ENCODE assay signal across 34 mouse cellular contexts in genomic region chr11:55106636-55107035, GRCm38 (mm10). TPM values are rescaled to one million over a fixed set of nuclear protein-coding genes. Genes with fewer than 3 reads are reported as not detected.
DNase-seq lines count a peak whose midpoint lies in the region; ATAC-seq and TF ChIP-seq lines count a peak whose summit lies in the region.
"Had no signal": no experiment of that assay in that cellular context is flagged by ENCODE, and none has a peak within 500 bp of the region (broad histone marks: within the 10 kb centered on the region; RNA-seq: fewer than 3 reads in every experiment).

No protein-coding gene starts in this region.

- peaks cover 15% of the 10 kb centered on the region for H3K4me1 ChIP-seq in liver, postnatal 0 days (ENCODE audit: insufficient read depth)
- H3K4me1 ChIP-seq in liver, embryonic 11.5 days (replicated peaks; ENCODE audit: control insufficient read depth, insufficient read depth, low read length) = no peaks in the 10 kb centered on the region
- peaks cover 6% of the 10 kb centered on the region; the same call in 1 of the 2 replicates for H3K4me1 ChIP-seq in bone marrow, adult 2 months (ENCODE audit: control insufficient read depth, insufficient read depth, low read length)
- H3K4me1 ChIP-seq: embryonic facial prominence, embryonic 10.5 days; hindbrain, embryonic 15.5 days had no signal

- H3K4me2 ChIP-seq in liver, postnatal 0 days (ENCODE audit: low read depth, low read length) = no peak overlapping the region
- H3K4me2 ChIP-seq in liver, embryonic 11.5 days = no peak overlapping the region
- H3K4me2 ChIP-seq: embryonic facial prominence, embryonic 15.5 days; forebrain, embryonic 12.5 days; heart, embryonic 11.5 days; hindbrain, embryonic 15.5 days; kidney, embryonic 15.5 days; limb, embryonic 13.5 days; midbrain, embryonic 11.5 days; neural tube, embryonic 13.5 days had no signal

- TF ChIP-seq EP300 in liver, postnatal 0 days (IDR thresholded peaks at IDR 0.05; ENCODE audit: low read depth) = no peak

- WGBS in liver, postnatal 0 days (ENCODE audit: insufficient replicate concordance) = 57% methylated on average over 1 of the region's 1 CpGs
- 73% methylated on average over 1 of the region's 1 CpGs for WGBS in liver, embryonic 11.5 days
- 14% methylated on average over 1 of the region's 1 CpGs for WGBS in bone marrow, adult 2 months

- H3K27ac ChIP-seq in liver, postnatal 0 days (ENCODE audit: low read depth) = peak overlapping the region; percentile 24; the same call in 1 of the 2 replicates
- no peak overlapping the region for H3K27ac ChIP-seq in liver, embryonic 11.5 days (ENCODE audit: low read depth, low read length)
- peak overlapping the region; percentile 44 for H3K27ac ChIP-seq in bone marrow, adult 2 months (ENCODE audit: control insufficient read depth, insufficient read depth, low read depth, low read length, poor library complexity)
- H3K27ac ChIP-seq: embryonic facial prominence, embryonic 10.5 days; embryonic facial prominence, embryonic 15.5 days; forebrain, embryonic 12.5 days; hindbrain, embryonic 10.5 days; hindbrain, embryonic 15.5 days; kidney, embryonic 15.5 days; layer of hippocampus, adult 2 months; left cerebral cortex, adult 2 months; limb, embryonic 13.5 days; neural tube, embryonic 13.5 days had no signal

- H3K27me3 ChIP-seq in liver, postnatal 0 days (ENCODE audit: insufficient read depth, low read length) = no peaks in the 10 kb centered on the region
- no peaks in the 10 kb centered on the region for H3K27me3 ChIP-seq in liver, embryonic 11.5 days (replicated peaks; ENCODE audit: control insufficient read depth, insufficient read depth, low read length)
- H3K27me3 ChIP-seq: embryonic facial prominence, embryonic 15.5 days; forebrain, embryonic 12.5 days; hindbrain, embryonic 15.5 days; kidney, embryonic 15.5 days; limb, embryonic 13.5 days; neural tube, embryonic 13.5 days had no signal

- H3K9ac ChIP-seq in liver, postnatal 0 days (replicated peaks) = no peak overlapping the region
- H3K9ac ChIP-seq in liver, embryonic 11.5 days (ENCODE audit: low read depth, low read length) = no peak overlapping the region
- H3K9ac ChIP-seq: embryonic facial prominence, embryonic 15.5 days; forebrain, embryonic 12.5 days; hindbrain, embryonic 15.5 days; kidney, embryonic 15.5 days; limb, embryonic 13.5 days; neural tube, embryonic 13.5 days had no signal

- no peak for TF ChIP-seq POLR2A in bone marrow, adult 2 months (IDR thresholded peaks at IDR 0.05; ENCODE audit: borderline replicate concordance, control insufficient read depth, low read depth, low read length)

- ATAC-seq in liver, postnatal 0 days = no peak
- no peak for ATAC-seq in liver, embryonic 11.5 days (replicated peaks; ENCODE audit: low FRiP score)
- ATAC-seq in hematopoietic stem cell, adult 5-6 weeks (replicated peaks in 1 of 2; ENCODE audit: insufficient read depth in 1 of 2, low FRiP score in 2 of 2, low TSS enrichment in 1 of 2, low read depth in 1 of 2, poor library complexity in 2 of 2, severe bottlenecking in 2 of 2) = peak; percentile 46 to 68
- peak; percentile 58 for ATAC-seq in neutrophil, adult 5-6 weeks (ENCODE audit: extremely low read depth, insufficient number of reproducible peaks, low FRiP score, poor library complexity, severe bottlenecking)
- ATAC-seq: inflammation-experienced regulatory T-cells, adult 6 months had no signal

- no peak for DNase-seq in liver, postnatal 0 days
- DNase-seq in liver, embryonic 11.5 days (ENCODE audit: low spot score) = no peak
- no peak for DNase-seq in frontal cortex, postnatal 36 days (ENCODE audit: low spot score in 2 of 2)
- no peak for DNase-seq in gastrocnemius, adult 18-20 months (ENCODE audit: low spot score)
- DNase-seq: adrenal gland, postnatal 14 days; cerebellum, adult 18-20 months; cerebellum, postnatal 14 days; gastrocnemius, postnatal 25 days; heart, adult 18-20 months; kidney, adult 11 months; kidney, postnatal 25 days had no signal

- no peaks in the 10 kb centered on the region for H3K9me3 ChIP-seq in liver, postnatal 0 days (ENCODE audit: low read length)
- H3K9me3 ChIP-seq in liver, embryonic 11.5 days (ENCODE audit: control insufficient read depth, low read length) = no peaks in the 10 kb centered on the region
- H3K9me3 ChIP-seq: embryonic facial prominence, embryonic 10.5 days; embryonic facial prominence, embryonic 15.5 days; forebrain, embryonic 12.5 days; hindbrain, embryonic 10.5 days; hindbrain, embryonic 15.5 days; kidney, embryonic 15.5 days; limb, embryonic 13.5 days; neural tube, embryonic 13.5 days had no signal

- H3K4me3 ChIP-seq in liver, postnatal 0 days (ENCODE audit: low read depth, low read length) = no peak overlapping the region
- no peak overlapping the region for H3K4me3 ChIP-seq in liver, embryonic 11.5 days (ENCODE audit: low read depth, low read length)
- H3K4me3 ChIP-seq in bone marrow, adult 2 months (replicated peaks; ENCODE audit: control insufficient read depth, low read depth, low read length) = no peak overlapping the region
- H3K4me3 ChIP-seq: embryonic facial prominence, embryonic 10.5 days; embryonic facial prominence, embryonic 15.5 days; forebrain, embryonic 12.5 days; hindbrain, embryonic 10.5 days; hindbrain, embryonic 15.5 days; kidney, embryonic 15.5 days; layer of hippocampus, adult 2 months; left cerebral cortex, adult 2 months; limb, embryonic 13.5 days; neural tube, embryonic 13.5 days had no signal

- TF ChIP-seq CTCF in liver, postnatal 0 days (IDR thresholded peaks at IDR 0.05; ENCODE audit: low read depth) = no peak
- no peak for TF ChIP-seq CTCF in bone marrow, adult 2 months (IDR thresholded peaks at IDR 0.05; ENCODE audit: control insufficient read depth, insufficient read depth, low read length)

- peaks cover 20% of the 10 kb centered on the region for H3K36me3 ChIP-seq in liver, postnatal 0 days (replicated peaks; ENCODE audit: insufficient read depth, low read length)
- no peaks in the 10 kb centered on the region for H3K36me3 ChIP-seq in liver, embryonic 11.5 days (ENCODE audit: control insufficient read depth, insufficient read depth, low read length)
- H3K36me3 ChIP-seq: embryonic facial prominence, embryonic 10.5 days; embryonic facial prominence, embryonic 15.5 days; forebrain, embryonic 12.5 days; hindbrain, embryonic 10.5 days had no signal

RNA-seq across cellular contexts. Expression of gene Gm2a, which starts 8.7 kb away (rescaled TPM):
- polyA plus RNA-seq in liver, postnatal 0 days (2015; fragmentation: Nextera tagmentation; extraction: Ambion mirVana) = 28.7 and 31.6 TPM in 2 replicates
- 13.9 and 15.9 TPM in 2 replicates for polyA plus RNA-seq in liver, embryonic 11.5 days (2014; fragmentation: Nextera tagmentation; extraction: Ambion mirVana)
- polyA plus RNA-seq in bone marrow, adult 2 months (2011; ENCODE audit: insufficient read depth, insufficient read length, low replicate concordance, missing spikeins) = 7.6 and 20.8 TPM in 2 replicates
- total RNA-seq in hematopoietic stem cell, adult 5-6 weeks (2017) = 70.1 and 79.8 TPM in 2 replicates
- total RNA-seq in neutrophil, adult 5-6 weeks (2017) = 154 and 160 TPM in 2 replicates
- 1 to 10 TPM; 8.2 TPM for total RNA-seq in gastrocnemius, adult 18-20 months (2021)

RNA-seq across cellular contexts. Expression of gene Ccdc69, which starts 28.7 kb away (rescaled TPM):
- polyA plus RNA-seq in liver, postnatal 0 days (2015; fragmentation: Nextera tagmentation; extraction: Ambion mirVana) = 1.3 and 1.6 TPM in 2 replicates
- polyA plus RNA-seq in liver, embryonic 11.5 days (2014; fragmentation: Nextera tagmentation; extraction: Ambion mirVana) = 1.2 and 1.4 TPM in 2 replicates
- 2.8 and 7.7 TPM in 2 replicates for polyA plus RNA-seq in bone marrow, adult 2 months (2011; ENCODE audit: insufficient read depth, insufficient read length, low replicate concordance, missing spikeins)
- total RNA-seq in hematopoietic stem cell, adult 5-6 weeks (2017) = 47.6 and 48.7 TPM in 2 replicates
- 30.4 and 33.2 TPM in 2 replicates for total RNA-seq in neutrophil, adult 5-6 weeks (2017)
- 1 to 10 TPM; 3.0 to 3.3 TPM for total RNA-seq in gastrocnemius, adult 18-20 months (2021)
- total RNA-seq: layer of hippocampus, postnatal 14 days had no signal

RNA-seq across cellular contexts. Expression of gene Slc36a3, which starts 44.9 kb away (rescaled TPM):
- not detected in 2 replicates for polyA plus RNA-seq in liver, postnatal 0 days (2015; fragmentation: Nextera tagmentation; extraction: Ambion mirVana)
- polyA plus RNA-seq in liver, embryonic 11.5 days (2014; fragmentation: Nextera tagmentation; extraction: Ambion mirVana) = not detected in 2 replicates
- not detected in 2 replicates for polyA plus RNA-seq in bone marrow, adult 2 months (2011; ENCODE audit: insufficient read depth, insufficient read length, low replicate concordance, missing spikeins)
- not detected in 2 replicates for total RNA-seq in hematopoietic stem cell, adult 5-6 weeks (2017)
- 1.0 and 1.8 TPM in 2 replicates for total RNA-seq in neutrophil, adult 5-6 weeks (2017)
- total RNA-seq in gastrocnemius, adult 18-20 months (2021) = not detected
- total RNA-seq: adrenal gland, postnatal 14 days; gastrocnemius, postnatal 25 days; heart, adult 18-20 months; layer of hippocampus, adult 2 months; layer of hippocampus, postnatal 14 days; left cerebral cortex, adult 2 months; left cerebral cortex, postnatal 36 days; midbrain, postnatal 0 days had no signal
- polyA plus RNA-seq: brain, embryonic 14.5 days; embryonic facial prominence, embryonic 10.5 days; embryonic facial prominence, embryonic 15.5 days; forebrain, embryonic 12.5 days; heart, embryonic 11.5 days; heart, embryonic 16.5 days; hindbrain, embryonic 10.5 days; hindbrain, embryonic 15.5 days; kidney, embryonic 15.5 days; limb, embryonic 13.5 days; liver, embryonic 16.5 days; lung, embryonic 16.5 days; midbrain, embryonic 11.5 days; midbrain, postnatal 0 days; neural tube, embryonic 13.5 days had no signal

Comparison
In these comparisons a context has a peak if more than half of its experiments do, and no peak if none do; other contexts are left out.
1. ATAC-seq: peak in hematopoietic stem cell, adult 5-6 weeks (2 of 2) and neutrophil, adult 5-6 weeks (single experiment); none in liver, postnatal 0 days (single experiment) and liver, embryonic 11.5 days (single experiment).